Mouse (Mus musculus): ENCODE results near the gene Cnbp. TPM values are rescaled to one million over a fixed set of nuclear protein-coding genes. Genes with fewer than 3 reads are reported as not detected.

Gene Cnbp
- polyA plus RNA-seq, 1 experiment from 2014 or later: 1,125 TPM

DNA sequence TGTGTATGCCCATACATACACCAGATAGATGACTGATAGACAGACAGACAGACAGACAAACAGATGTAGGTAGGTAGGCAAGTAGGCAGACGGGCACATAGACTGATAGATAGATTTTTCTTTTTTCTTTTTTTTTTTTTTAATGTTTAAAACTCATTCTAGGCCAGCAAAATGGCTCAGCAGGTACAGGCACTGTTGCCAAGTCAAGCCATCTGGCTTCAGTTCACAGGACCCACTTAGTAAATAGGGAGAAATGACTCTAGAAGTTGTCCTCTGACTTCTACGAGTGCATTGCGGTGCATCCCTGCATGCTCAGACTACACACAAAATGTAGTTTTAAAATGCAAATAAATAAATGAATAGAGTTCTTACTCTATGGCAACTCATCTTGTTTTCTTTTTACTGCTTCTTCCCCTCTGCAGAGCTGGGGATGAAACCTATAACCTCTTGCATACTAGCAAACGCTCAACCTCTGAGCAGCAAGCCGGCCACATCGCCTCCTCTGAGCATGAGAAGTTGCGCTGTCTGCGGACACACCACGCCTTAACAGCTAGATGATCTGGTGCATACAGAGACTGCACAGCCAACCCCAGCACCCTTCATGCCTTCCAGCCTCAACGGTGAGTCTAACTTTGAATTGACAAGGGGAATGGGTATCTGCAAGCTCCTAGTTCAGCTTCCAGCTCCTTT, 56.9 kb downstream of the Cnbp start:
- Histone ChIP-seq H3K27me3 (ENCODE audit: control insufficient read depth, insufficient read depth, low read length) (no peaks in the 10 kb centered on the region), H3K4me3 (ENCODE audit: low read depth, low read length) (no peak overlapping the region), H3K9me3 (ENCODE audit: control insufficient read depth, low read length) (no peaks in the 10 kb centered on the region), H3K4me2 (replicated peaks; ENCODE audit: low read depth, low read length) (no peak overlapping the region), H3K36me3 (ENCODE audit: control insufficient read depth, insufficient read depth, low read length) (no peaks in the 10 kb centered on the region), H3K4me1 (replicated peaks; ENCODE audit: control insufficient read depth, insufficient read depth, low read length) (no peaks in the 10 kb centered on the region), H3K9ac (ENCODE audit: low read depth, low read length) (no peak overlapping the region), H3K27ac (ENCODE audit: low read depth, low read length) (no peak overlapping the region)
- DNase-seq (ENCODE audit: low spot score) (no peak), ATAC-seq (ENCODE audit: low FRiP score) (no peak)
- whole genome bisulfite sequencing: 89% methylated on average over 10 of the region's 10 CpGs

Other genes with a start within 250 kb of the Cnbp start
- 15.7 and 16.4 TPM in 2 replicates for gene Aplf, start 178.9 kb downstream of the Cnbp start, polyA plus RNA-seq (2014; fragmentation: Nextera tagmentation; extraction: Ambion mirVana)
- 5.6 and 7.7 TPM in 2 replicates for gene Efcc1, start 120.2 kb downstream of the Cnbp start, polyA plus RNA-seq (2014; fragmentation: Nextera tagmentation; extraction: Ambion mirVana)
- 1.4 and 2.2 TPM in 2 replicates for gene Gp9, start 73.0 kb downstream of the Cnbp start, polyA plus RNA-seq (2014; fragmentation: Nextera tagmentation; extraction: Ambion mirVana)
- gene Rab43, start 38.9 kb downstream of the Cnbp start, polyA plus RNA-seq (2014; fragmentation: Nextera tagmentation; extraction: Ambion mirVana): 5.0 and 6.8 TPM in 2 replicates
- 3.2 and 3.8 TPM in 2 replicates for gene Gm45140, start 15.3 kb downstream of the Cnbp start, polyA plus RNA-seq (2014; fragmentation: Nextera tagmentation; extraction: Ambion mirVana)
- gene Isy1, start 12.3 kb downstream of the Cnbp start, polyA plus RNA-seq (2014; fragmentation: Nextera tagmentation; extraction: Ambion mirVana): 57.7 and 61.7 TPM in 2 replicates
- gene Copg1, start 36.7 kb upstream of the Cnbp start, polyA plus RNA-seq (2014; fragmentation: Nextera tagmentation; extraction: Ambion mirVana): 128 and 138 TPM in 2 replicates
- gene Hmces, start 62.8 kb upstream of the Cnbp start, polyA plus RNA-seq (2014; fragmentation: Nextera tagmentation; extraction: Ambion mirVana): 50.7 and 52.3 TPM in 2 replicates
- gene H1fx, start 130.5 kb upstream of the Cnbp start, polyA plus RNA-seq (2014; fragmentation: Nextera tagmentation; extraction: Ambion mirVana): 41.3 and 74.2 TPM in 2 replicates
- gene Rab7, start 194.2 kb upstream of the Cnbp start, polyA plus RNA-seq (2014; fragmentation: Nextera tagmentation; extraction: Ambion mirVana): 273 and 288 TPM in 2 replicates
- gene Rpn1, start 233.4 kb upstream of the Cnbp start, polyA plus RNA-seq (2014; fragmentation: Nextera tagmentation; extraction: Ambion mirVana): 272 and 290 TPM in 2 replicates